Mouse (Mus musculus): ENCODE measurements at regions not wholly inside any gene's neighbourhood (a gene's known extent, or its start where the extent isn't known, plus 50 kb on each side); places are given as distances from the start of the nearest gene placed in this dataset.

DNA sequence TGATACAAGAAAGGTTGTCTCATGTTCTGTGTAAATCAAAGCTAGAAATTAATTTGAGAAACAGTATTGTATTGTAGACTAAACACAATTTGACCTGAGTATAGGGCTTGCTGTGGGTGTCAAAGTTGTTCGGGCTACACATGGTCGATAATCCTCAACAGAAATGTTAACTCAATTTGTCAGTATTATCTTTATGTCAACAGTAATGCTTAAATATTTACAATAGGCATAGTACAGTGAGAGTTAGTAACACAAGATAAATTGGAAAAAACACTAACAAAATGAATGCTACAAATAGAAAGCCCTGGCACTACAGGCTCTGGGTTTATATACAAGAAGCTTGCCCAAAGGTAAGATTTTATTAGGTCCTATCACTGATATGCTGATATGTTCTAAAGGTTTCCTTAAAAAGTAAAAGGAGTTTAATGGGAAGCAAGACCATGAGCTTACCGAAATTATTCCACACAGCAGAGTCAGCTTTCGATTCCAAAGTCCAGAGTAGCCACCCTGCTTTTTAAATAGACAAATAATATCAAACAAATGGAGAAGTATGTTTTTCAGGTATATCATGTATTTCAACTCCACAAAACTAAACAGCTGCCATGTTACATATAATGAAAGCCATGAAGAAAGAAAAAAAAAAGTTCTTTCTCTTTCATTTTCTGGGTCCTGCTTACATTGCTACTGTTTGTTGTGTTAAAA lies 277.4 kb upstream of the Paip1 start:
- DNase-seq, result no peak
- no peak for TF ChIP-seq CTCF (IDR thresholded peaks at IDR 0.05)
- intact Hi-C loops (cut with DNase I), result no loop called here

DNA sequence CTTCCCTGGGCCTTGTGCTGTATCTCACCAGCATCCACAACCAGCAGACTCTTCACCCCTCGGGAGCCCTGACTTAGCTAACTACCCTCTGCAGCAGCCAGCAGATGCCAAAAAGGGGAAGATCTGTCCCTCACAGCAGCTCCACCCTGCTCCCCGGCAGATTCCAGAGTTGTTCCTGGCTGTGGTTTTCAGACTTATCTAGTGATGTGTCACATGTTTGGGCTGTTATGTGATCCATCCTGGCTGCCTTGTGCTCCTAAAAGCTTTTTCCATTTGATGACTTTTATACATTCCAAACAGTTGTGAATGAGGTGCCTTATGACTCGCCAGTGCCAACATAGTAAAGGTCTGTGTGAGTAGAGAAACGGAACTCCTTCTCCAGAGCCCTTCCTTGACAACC lies 250.6 kb upstream of the Paip1 start:
- Histone ChIP-seq H3K4me3 (no peak overlapping the region), H3K27ac (no peak overlapping the region)
- intact Hi-C loops (cut with DNase I), result no loop called here
- no peak for DNase-seq
- TF ChIP-seq CTCF (IDR thresholded peaks at IDR 0.05), result no peak

More for the DNA sequence above, 277.4 kb upstream of the Paip1 start:
- Histone ChIP-seq H3K4me3 (no peak overlapping the region), H3K27ac (no peak overlapping the region)

DNA sequence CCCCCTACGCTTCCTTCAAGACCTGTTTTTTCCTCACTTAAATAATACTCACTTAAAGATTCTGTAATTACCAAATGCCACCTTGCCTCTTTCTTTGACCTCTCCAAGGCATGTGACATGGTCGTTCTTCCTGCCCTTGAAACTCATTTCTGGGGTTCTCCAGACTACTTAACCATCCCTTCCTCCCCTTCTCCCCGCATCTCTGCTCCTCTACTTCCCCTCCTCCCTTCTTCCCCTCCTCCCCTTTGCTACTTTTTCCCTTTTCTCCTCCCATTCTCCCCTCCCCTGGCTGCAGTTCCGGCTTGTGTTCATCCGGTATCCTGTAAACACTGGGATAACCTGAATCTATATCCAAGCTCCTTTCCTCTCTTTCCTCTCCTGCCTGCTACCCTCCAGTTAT lies 250.2 kb upstream of the Paip1 start:
- DNase-seq, result no peak
- no peak for TF ChIP-seq CTCF (IDR thresholded peaks at IDR 0.05)
- H3K27ac ChIP-seq, result no peak overlapping the region
- intact Hi-C loops (cut with DNase I), result no loop called here
- H3K4me3 ChIP-seq, result no peak overlapping the region

- no peak for TF ChIP-seq CTCF (IDR thresholded peaks at IDR 0.05)
- intact Hi-C loops (cut with DNase I), result no loop called here
These were observed 249.1 kb upstream of the Paip1 start for GRCm38 (mm10) chr13:119179157-119179920.

GRCm38 (mm10) chr13:119184322-119184877 lies 244.0 kb upstream of the Paip1 start:
- H3K27ac ChIP-seq, result no peak overlapping the region
- intact Hi-C loops (cut with DNase I), result no loop called here
- no peak overlapping the region for H3K4me3 ChIP-seq
- no peak for DNase-seq
- TF ChIP-seq CTCF (IDR thresholded peaks at IDR 0.05), result no peak

More at GRCm38 (mm10) chr13:119179157-119179920, 249.1 kb upstream of the Paip1 start:
- H3K4me3 ChIP-seq, result no peak overlapping the region
- no peak overlapping the region for H3K27ac ChIP-seq
- DNase-seq, result no peak

DNA sequence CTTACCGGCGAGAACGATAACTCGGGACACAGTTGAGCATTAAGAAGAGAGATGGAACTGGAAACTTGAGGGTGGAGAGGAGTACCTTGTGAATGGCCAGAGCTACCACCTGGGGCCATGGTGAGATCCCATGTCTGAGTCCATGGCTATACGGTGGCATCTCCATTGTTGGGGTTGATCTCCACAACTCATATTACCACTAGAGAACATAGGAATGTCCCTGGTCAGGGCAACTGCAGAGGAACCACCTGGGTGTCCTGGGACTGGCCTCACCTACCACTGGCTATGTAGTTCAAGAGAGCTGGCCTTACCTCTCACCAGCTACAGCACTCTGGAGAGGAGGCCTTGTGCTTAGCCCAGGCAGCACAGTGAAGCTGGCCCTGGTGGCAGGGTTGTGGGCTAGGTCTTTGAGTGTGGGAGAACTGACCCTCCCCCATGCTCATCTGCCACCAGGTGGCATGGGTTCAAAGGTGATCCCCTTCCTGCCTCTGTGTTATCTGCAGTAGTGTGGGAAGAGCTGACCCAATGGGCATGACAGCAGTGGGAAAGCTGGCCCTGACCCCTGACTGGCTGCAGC lies 242.7 kb upstream of the Paip1 start:
- no peak overlapping the region for H3K27ac ChIP-seq
- H3K4me3 ChIP-seq, result no peak overlapping the region
- TF ChIP-seq CTCF (IDR thresholded peaks at IDR 0.05), result no peak
- intact Hi-C loops (cut with DNase I), result no loop called here
- no peak for DNase-seq

DNA sequence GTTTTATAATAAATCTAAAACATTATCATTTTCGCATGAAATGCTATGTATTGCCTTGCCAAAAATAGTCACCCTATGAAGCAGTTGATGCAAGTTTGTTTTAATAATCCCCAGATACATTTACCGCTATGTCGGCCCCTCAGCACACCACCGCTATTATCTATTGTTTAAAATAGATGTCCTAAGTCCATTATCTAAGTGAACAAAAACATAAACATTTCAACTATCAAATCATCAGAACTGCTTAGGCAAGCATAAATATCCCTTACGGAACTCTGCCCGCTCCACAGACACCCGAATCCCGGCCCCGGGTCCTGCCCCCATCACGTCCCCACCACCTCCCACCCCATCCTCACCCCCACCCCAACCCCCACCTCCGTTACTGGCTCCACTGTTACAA lies 196.8 kb upstream of the Paip1 start:
- TF ChIP-seq CTCF (IDR thresholded peaks at IDR 0.05), result no peak
- intact Hi-C loops (cut with DNase I), result no loop called here
- Histone ChIP-seq H3K27ac (no peak overlapping the region), H3K4me3 (no peak overlapping the region)
- no peak for DNase-seq

DNA sequence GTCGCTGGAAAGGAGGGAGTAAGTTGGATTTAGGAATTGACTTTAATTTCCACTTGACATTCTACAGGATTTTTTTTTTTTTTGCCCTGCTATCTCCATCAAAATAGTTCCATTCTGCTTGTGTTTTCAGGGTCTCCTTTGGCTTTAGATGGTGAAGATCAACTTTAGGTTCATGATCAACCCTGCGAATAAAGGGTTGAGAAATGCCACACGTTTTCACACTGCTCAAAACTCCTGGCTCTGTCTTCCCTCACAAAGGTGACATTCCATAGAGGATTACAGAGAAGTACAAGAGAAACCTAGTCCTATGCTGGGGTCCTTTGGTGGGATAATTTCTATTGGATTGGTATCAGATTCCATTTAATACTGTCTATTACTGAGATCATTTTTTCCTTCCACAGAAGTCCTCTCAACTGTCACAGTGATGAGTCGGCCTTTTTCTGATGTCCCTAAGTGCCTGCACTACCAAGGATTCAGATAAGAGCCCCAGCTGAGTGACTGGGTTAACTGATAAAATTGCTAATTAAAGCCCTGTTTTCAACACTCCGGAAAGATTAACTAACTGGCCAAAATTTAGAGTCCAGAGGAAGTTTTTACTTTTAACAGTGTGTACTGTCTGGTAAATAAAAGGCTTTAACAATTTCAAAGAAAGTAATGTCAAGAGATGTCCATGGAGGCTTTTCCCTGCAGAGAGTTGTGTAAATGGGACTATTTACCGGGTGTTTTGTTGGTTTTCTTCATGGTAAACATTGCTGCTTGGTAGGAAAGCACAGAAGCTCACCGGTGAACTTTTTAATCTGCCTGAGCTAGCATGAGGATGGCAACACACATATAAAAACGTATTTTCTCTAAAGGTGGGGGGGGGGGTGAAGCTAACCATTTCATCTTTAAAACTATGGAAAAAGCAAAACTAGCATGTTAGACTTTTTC lies 196.0 kb upstream of the Paip1 start:
- no peak for TF ChIP-seq CTCF (IDR thresholded peaks at IDR 0.05)
- intact Hi-C loops (cut with DNase I), result no loop called here
- H3K27ac ChIP-seq, result no peak overlapping the region
- H3K4me3 ChIP-seq, result no peak overlapping the region
- DNase-seq, result no peak

- TF ChIP-seq CTCF (IDR thresholded peaks at IDR 0.05), result no peak
- no peak for DNase-seq
- Histone ChIP-seq H3K27ac (no peak overlapping the region), H3K4me3 (no peak overlapping the region)
- intact Hi-C loops (cut with DNase I), result no loop called here
These were observed 195.4 kb upstream of the Paip1 start for GRCm38 (mm10) chr13:119233030-119233385.

DNA sequence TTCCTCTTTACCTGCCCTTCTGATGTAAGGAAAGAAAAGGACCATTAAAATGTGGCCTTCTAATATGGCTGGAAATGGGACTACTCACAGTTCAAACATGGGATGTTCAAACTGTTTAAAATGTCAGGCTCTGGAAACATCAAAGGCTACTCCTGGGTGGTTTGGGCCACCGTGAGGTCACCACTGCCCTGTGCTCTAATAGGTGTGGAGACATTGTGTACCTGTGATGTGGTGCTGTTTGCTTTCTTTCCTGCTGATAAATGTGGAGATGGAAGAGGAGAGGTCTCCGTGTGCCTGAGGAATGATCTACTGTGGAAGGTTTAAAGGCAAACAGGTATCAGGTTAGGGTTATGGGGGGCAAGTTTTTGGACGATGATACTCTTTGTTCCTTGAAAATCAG lies 194.5 kb upstream of the Paip1 start:
- intact Hi-C loops (cut with DNase I), result no loop called here
- no peak for TF ChIP-seq CTCF (IDR thresholded peaks at IDR 0.05)
- H3K27ac ChIP-seq, result no peak overlapping the region
- no peak for DNase-seq
- no peak overlapping the region for H3K4me3 ChIP-seq

GRCm38 (mm10) chr13:119242358-119242757 lies 186.0 kb upstream of the Paip1 start:
- intact Hi-C loops (cut with DNase I), result no loop called here

DNA sequence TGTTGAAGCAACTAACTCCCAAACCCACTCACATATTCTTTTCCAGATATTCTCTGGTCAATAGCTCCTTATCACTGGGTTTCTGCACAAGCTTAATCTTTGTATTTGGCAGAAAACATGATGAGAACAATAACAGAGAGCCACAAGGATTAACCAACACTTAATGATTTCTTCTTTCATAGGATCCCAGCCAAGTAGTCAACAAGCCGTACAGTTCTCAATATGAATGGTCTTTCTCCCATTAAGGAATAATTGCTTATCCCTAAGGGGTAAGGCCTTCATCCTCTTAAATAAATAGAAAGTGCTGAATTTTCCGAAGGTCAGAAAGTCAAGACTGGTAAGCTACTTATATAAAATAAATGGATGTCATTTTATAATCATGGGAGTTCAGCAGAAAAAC lies 181.3 kb upstream of the Paip1 start:
- DNase-seq, result no peak
- Histone ChIP-seq H3K27ac (no peak overlapping the region), H3K4me3 (no peak overlapping the region)
- no peak for TF ChIP-seq CTCF (IDR thresholded peaks at IDR 0.05)
- intact Hi-C loops (cut with DNase I), result no loop called here

More at GRCm38 (mm10) chr13:119242358-119242757, 186.0 kb upstream of the Paip1 start:
- H3K27ac ChIP-seq, result no peak overlapping the region
- DNase-seq, result no peak
- no peak for TF ChIP-seq CTCF (IDR thresholded peaks at IDR 0.05)
- H3K4me3 ChIP-seq, result no peak overlapping the region

All from gastrocnemius, adult 2 months (tissue).